Mouse (Mus musculus) thymus, postnatal 10 days (tissue): ENCODE results near the gene Rere.
"Not testable (repeated sequence)": the region's sequence is repeated elsewhere in the genome, so short reads cannot be mapped to it uniquely, and the experiment has no call there.

ENCODE experiments used
- DNase-seq, 2 experiments: peaks; one replicate each; pipeline ENCODE4 v3.0.0; 2021; ENCODE audit warnings: low spot score in 2 of 2

The Rere gene

DNA sequence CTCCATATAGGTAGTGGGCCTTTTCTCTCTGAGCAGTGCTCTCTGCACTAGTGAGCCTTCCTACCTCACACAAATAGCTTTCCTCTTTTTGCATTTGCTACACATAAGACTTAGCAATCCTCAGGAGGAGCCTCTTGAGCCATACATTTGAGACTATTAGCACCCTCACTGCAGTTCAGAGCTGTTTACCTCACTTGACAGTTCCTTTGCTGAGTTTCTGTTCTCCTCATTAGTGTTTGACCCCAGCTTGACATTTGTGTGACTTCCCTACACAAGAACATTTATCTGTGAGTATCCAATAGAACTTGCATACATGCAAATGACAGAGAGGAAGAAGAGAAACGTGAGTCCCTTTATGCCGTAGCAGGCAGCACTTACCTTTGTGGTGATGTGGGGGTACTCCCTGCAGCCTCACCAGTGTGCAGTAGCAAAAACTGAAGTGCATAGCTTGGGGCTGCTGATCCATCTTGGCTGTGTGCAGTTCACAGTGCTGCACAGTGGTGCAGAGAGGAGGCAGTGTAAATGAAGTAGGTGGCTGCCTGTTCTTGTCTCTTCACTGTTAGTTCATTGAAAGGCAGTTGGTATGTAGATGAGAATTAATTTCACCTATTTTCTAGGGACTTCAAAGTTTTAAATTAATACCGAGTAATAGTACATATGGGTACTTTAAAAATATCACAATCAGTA is 227.7 kb downstream of the Rere start:
- no peak for DNase-seq

DNA sequence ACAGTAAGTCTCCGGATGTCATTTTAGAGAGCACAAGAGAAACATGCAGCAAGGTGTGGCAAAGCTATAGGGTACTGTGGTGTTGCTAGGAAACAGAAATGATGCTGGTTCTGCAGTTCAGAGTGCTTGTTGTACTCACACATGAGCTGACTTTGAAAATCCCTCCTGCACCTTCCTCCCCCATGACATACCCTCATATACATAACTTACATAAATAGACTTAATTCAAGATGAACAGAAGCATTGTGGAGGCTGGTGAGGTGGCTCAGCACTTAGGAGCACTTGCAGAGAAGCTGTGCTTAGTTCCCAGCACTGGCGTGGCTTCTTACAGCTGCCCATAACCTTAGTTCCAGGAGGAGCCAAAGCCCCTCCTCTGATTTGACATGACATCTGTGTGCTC is 228.6 kb downstream of the Rere start:
- DNase-seq = no peak

DNA sequence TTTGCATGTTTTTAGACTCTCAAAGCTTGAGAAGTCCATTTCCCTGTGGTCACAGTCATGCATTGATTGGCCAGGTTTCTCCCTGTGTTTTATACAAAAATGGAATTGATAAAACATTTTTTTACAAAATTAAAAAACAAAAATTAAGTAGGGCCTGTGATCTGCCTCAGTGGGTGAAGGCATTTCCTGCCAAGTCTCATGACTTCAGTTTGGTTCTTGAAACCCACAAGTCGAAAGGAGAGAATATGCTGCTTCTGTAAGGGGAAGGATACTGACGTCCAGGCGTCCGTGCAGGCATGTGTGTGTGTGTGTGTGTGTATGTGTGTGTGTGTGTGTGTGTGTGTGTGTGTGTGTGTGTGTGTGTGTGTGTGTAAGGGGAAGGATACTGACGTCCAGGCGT is 231.9 kb downstream of the Rere start:
- not testable (repeated sequence) for DNase-seq

DNA sequence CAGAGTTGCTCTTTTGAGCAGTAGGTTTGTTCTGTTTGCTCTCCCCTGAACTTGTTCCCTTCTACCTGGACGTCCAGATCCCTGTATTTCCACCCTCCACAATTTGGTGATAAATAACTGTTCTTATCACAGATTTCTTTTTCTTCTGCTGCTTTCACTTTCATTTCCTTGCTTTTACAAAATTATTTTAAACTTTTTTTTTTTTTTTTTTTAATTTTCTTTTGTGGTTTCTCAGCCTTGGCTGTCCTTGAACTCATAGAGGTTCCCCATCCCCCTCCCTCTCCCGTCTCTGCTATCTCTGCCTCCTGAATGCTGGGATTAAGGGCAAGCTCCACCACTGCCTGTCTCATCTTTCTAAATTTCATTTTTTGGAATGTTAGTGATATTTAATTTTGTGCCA is 234.8 kb downstream of the Rere start:
- DNase-seq = no peak

DNA sequence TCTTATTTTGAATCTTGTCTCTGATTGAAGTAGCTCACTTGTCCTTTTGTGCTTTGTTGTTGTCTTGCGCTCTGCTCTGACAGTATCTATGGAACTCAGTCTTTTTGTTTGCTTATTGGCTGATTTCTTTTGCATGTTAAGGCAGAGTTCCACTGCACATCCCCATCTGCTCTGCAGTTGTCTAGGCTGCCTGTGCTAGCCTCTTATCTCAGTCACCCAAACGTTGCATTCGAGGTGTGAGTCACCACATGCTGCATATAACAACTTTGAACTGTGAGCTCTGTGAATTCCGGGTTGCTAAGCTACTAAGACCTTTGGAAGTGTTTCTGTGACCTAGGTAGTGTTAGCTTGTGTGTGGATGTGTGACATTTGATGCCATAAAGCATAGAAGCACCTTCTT is 235.9 kb downstream of the Rere start:
- DNase-seq = no peak

DNA sequence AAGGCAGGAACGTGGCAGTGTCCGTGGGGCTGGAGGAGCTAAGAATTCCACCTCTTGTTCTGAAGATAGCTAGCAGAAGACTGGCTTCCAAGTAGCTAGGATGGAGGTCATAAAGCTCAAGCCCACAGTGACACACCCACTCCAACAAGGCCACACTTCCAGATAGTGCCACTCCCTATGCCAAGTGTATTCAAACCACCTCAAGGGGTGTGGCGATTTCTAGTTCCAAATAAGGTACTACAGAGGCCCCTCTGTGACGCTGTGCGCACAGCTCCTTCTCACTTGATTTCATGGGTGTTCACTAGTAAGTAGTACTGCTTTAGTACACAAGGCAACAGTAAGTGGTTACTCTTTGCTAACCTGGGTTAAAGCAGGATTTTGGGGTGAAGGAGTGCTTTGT is 237.4 kb downstream of the Rere start:
- no peak for DNase-seq

DNA sequence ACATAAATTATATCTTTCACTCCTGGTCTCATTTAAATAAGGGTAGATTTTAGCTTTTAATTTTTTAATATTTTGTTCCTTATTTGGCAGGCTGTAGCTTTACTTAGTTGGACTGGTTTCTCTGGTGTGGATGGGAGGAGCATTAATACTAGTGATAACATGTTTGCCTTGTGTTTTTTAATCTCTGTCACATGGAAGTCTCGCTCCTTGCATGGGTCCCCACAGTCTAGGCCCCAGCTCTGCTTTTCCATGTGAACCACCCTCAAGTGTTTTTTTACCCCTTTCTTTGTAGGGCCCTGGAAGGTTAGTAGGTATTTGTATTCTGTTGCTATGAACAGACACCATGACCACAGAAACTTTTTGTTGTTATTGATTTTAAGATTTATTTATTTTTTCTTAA is 238.6 kb downstream of the Rere start:
- DNase-seq = no peak

DNA sequence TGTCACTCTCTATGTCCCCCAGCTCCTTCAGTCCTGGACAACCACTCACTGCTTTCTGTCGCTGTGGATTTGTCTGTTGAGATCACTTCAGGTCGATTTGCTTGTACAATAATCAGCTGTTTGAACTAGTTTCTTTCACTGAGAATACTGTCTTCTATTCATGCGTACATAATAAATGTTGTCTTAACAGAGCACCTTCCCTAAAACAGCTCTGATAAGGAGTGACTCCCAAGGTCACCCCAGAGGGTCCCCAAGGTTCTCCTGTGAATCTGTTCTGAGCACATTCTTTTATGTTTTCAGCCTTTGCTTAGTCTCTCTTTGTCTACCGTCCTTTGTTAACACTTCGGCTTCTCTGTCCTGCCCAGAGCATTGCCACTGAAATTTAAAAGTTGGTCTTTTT is 241.0 kb downstream of the Rere start:
- DNase-seq = no peak

DNA sequence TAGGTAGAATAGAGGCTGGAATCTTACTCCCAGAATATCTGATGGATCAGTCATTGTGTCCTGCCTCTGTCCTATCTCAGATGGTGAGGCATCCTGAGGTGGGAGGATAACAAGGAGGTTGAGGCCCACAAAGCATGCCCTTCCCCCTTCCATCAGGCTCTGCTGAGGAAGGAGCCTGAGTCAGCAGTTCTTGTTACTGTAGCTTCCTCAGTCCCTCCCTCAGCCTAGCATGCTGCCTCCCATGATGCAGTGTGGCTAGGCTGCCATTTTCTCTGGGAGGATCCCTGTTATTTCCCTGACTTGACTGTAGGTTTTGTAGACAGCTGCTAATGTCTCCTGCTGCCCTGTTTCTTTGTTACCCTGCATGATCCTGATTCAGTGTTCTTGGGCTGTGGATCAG is 241.9 kb downstream of the Rere start:
- no peak for DNase-seq

DNA sequence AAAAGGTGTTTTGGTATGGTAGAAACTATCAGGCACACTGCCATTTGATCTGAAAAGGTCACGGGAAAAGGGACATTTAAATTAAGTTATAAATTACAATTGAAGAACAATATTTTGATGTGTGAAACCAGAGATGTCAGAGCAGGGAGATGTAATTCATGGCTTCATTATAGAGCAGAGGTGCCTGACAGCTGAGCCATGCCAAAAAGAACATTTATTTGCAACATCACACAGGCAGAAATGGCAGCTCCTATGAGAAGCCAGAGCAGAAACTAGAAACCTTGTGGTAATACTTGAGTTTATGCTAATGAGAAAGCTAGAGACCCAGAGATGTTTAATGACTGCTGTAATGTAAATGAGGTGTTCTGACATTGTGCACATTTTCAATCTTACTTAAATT is 244.8 kb downstream of the Rere start:
- no peak for DNase-seq

DNA sequence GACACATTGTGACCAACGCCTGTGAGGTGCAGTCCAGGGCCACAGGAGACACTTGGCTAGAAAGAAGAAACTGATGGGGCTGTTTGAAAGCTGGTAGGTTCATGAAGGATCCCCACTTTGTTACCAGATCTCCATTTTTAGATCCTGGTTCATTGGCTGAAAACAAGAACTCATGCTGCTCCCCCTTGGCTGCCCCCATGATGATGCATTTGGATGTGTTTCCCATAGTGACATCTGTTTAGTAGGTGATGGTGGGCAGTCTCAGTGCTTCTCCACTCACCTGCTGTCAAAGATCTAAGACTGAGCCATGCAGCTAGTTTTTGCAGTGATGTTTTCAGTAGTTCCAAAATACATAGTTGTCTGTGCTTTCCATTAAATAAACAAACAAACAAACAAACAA is 247.0 kb downstream of the Rere start:
- no peak for DNase-seq

DNA sequence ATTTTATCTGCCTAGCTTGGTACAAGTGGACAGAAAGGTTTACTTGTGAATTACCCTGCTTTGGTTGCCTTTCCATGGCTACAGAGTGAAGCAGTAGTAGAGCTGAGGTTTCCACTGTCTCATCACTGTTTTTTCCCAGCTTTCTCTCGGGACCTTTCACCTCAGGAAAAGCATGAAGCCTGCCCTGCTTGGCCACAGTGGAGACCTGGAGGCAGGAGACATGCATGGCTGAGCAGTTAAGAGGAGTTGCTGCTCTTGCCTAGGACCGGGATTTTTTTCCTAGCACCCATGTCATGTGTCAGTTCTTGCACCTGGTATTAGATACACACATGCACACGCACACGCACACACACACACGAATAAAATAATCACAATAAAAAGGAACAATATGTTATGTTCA is 247.4 kb downstream of the Rere start:
- DNase-seq = no peak

DNA sequence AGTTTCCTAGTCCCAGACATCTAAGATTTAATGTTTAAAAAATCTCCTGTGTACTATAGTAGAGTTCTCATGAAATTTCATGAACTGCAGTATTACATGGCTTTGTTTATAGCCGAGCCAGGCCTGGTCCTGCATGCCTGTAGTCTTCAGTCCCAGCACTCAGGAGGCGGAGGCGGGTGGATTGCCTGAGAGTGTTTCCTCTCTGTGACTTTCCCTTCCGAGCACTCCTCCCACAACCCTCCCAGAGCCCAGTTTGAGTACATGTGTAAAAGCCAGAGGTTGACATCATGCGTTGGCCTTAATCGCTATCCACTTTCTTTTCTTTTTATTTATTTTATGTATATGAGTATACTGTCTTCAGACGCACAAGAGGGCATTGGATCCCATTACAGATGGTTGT is 250.4 kb downstream of the Rere start:
- DNase-seq = no peak

DNA sequence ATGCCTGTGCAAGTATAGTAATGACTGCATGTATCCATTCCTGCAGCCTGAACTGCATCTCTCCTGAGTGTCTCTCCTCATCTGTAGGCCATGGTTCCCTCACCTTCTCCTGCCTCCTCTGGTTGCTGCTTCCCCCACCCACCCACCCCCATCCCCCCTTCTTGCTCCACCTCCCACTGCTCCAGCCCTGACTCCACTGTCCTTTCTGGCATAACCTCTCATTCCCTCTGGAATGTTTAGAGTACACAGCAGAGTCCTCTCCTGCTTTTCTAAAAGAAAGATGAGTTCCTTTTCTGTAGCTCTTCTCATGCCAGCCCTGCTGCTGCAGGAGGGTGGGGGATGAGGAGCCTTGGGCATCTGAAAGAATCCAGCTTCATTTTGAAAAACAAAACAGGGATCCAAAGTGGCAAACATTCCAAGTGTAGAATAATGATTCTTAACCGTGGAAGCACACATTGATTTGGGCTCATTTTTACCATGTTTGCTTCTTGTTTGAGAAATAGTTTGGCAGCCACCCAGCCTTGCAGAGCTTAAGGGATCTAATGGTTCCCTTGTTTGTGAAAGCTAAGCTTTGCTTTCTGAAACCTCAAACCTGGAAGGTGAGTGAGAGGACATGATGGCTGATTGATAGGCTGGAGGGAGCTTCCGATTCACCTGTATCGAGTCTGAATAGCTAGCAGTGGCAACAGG is 255.5 kb downstream of the Rere start:
- DNase-seq = no peak

DNA sequence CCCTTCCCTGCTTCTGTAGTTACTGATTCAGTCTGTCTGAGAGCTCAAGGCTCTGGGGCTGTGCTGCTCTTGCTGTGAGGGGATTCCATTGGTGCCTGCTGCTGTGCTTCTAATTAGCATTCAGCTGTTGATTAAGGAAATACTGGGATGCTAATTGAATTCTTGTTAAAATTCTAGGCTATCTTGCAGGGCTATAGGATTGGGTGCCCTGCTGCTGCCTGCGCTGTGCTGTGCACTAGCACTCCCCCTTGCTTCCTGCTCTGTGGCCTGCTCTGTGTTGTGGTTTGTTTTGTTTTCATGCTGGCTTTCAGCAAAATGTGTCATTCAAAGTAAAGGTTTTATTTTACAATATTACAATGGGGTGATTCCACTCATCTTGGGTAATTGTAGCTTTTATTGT is 258.4 kb downstream of the Rere start:
- peak in 1 of 2 experiments; percentile 20 for DNase-seq

DNA sequence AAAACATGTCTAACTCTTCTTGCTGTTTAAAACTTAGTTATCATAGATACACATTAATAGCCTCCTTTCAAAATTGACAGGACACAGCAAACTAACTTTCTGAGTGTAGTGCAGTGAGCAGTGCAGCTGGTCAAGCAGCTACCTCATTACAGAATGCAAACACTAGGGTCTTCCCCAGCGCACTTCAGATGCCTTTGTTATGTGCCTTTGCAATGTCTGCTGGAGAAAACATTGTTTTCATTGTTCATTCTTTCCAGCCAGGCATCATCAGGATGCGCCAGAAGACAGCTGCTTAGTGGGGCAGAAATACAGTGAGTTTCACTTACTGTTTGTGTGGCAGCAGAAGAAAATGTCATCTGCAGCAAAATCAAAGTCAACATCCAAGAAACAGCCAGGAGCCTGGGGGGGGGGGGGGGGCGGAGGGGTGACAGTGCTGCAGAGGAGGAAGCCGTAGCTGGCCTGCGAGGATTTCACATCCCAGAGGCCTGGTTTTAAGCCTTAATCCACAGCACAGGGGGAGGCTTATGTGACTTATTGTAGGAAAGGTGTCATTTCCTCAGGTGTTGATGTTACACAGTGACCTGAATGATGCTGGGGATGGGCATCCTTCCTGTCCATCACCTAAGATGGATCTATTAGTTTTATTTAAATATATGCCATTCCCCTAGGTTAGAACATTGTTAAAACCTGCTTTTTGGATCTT is 259.1 kb downstream of the Rere start:
- DNase-seq = no peak

DNA sequence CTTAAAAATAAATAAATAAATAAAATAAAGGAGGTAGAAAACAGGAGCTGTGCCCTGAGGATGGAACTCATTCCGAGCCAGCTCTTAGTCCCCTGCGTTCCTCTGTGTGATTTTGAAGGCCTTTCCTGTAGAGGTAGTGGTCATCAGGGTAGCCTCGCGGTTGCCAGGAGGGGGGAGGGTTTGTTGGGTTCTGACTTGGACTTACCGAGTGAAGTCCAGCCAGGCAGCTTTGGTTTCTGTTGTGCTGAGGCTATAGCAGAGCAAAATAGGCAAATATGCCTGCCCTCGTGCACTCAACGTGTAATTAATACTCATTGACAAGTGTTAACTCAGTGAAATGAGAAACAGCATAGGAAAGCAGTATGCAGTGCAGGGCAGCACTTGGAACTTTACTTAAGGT is 262.8 kb downstream of the Rere start:
- no peak for DNase-seq

DNA sequence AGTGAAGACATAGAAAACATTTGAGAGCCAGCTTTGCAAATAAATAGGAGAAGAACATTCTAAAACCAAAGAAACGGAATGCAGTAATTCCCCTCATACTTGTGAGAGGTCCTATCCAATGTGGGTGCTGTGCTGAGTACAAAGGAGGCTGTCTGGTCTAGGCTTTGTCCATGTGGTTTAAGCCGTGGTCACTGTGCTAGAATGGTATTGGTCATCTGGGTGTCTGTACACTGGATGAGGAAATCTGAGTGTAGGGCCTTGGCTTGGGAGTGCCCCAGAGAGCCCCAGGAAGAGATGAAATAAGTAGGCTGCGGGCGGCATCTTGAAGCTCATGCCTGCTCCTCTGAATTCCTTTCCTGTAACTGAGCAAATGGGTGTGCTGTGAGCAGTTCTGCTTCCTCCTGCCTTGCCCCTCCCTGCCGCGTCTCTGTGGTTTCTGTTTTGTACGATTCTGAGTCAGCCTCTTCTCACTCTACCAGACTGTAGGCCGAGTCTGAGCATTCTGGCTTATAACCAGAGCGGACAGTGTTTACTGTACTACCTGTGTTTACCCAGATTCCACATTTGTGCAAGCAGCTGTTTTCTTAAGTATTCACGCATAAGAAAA is 263.3 kb downstream of the Rere start:
- DNase-seq = peak; percentile 65 to 68

DNA sequence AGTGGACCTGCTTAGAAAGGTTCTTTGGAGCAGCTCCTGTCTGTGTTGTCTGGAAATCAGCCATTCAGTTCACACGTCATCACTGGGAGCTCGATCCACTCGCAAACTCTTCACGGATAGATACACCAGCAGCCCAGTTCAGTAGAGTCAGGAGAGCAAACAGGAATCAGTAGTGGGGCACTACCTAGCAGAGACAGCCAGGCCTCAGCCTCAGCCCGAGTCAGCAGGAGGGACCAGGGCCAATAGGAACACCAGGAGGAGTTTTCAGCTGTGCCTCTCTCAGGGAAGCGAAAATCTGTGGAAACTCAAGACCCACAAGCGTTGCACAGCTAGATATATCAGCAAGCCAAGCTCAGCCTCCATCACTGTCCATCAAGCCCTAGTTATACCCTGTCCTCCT is 264.3 kb downstream of the Rere start:
- no peak for DNase-seq

DNA sequence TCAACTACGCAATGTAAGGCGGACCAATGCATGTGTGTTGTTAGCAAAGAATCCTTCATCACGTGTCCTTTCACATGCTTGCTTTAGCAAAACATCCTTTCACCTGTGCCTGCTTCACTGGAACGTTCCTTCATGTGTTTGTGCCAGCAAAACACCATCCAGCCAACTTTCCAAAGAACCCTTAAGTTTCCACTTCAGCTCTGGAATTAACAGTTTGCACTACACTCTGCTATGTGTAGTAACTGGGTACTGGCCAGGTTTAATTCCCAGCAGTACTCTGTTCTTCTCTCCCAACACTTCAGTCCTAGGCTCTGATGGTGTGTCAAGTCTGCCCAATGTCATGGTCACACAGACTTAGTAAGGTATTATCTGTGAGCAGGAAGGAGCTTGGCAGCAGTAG is 264.9 kb downstream of the Rere start:
- DNase-seq = not testable (repeated sequence)

DNA sequence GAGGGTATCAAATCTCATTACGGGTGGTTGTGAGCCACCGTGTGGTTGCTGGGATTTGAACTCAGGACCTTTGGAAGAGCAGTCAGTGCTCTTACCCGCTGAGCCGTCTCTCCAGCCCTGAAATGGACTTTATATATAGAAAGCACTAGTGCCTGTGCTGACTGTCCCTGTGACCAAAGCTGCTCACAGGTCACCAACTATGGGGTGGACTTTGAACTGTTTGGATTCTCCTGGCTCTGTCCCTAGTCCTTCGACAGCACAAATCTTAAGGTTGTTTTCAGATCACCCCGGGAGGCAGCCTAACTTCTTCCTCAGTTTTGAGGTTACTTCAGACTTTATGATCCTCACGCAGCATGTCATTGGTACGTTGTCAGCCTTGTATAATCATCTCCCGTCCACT is 267.9 kb downstream of the Rere start:
- DNase-seq = no peak

DNA sequence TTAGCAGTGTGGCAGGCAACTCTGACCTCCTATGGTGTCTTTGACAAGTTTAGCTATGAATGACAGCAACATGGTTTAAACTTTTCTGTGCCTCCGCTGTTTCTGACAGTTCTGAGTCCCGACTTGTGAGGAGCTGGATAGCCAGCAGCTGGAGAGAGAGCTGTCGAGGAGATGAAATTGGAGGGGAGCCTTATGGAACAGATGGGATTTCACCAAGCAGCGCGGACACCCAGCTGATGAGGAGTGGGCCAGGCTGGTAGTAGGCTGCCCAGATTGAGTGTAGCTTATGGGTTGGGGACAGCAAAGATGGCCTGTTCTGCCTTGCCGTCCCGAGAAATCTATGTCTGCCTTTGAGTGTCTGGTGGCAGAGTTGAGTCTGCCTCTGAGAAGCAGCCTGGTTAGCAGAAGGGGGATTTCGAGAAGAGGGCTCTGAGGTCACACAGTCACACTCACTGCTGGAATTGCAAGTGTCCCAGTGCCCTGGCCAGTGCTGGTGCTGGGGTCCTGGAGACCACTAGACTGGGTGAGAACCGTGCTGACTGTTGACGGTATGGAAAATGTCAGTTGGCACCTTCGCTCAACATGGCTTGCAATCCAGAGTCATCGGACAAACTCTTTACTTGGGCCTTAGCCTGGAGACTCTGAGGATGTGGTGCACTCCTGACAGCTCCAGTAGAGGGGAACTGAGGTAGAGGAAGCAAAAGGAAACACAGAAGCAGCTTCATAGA is 268.7 kb downstream of the Rere start:
- DNase-seq = no peak
